Mouse (Mus musculus) hindbrain, embryonic 16.5 days (tissue): ENCODE data around the gene Smarcd2. TPM values are rescaled to one million over a fixed set of nuclear protein-coding genes. Genes with fewer than 3 reads are reported as not detected.

Experiments used
- ATAC-seq: fragments of 200-750 bp; cut with Nextera tagmentation; 2 replicates; pipeline ENCODE4 v1.8.0; 2017; ENCODE audit warnings: moderate TSS enrichment, moderate library complexity
- H3K27ac ChIP-seq: fragments of 300-500 bp; sonication (generic); 2 replicates; pipeline ENCODE4 v1.5.1; 2014; ENCODE audit warnings: low read depth, mild to moderate bottlenecking, control low read depth, low read length, moderate library complexity
- H3K27me3 ChIP-seq: fragments of 300-500 bp; sonication (generic); replicated peaks from 2 replicates; pipeline ENCODE4 v1.6.1; 2014; ENCODE audit warnings: low read length; ENCODE audit not compliant: control insufficient read depth, insufficient read depth
- H3K36me3 ChIP-seq: fragments of 300-500 bp; sonication (generic); 2 replicates; pipeline ENCODE4 v1.6.1; 2014; ENCODE audit warnings: mild to moderate bottlenecking, low read length, moderate library complexity, mixed read lengths; ENCODE audit not compliant: control insufficient read depth, insufficient read depth
- H3K4me1 ChIP-seq: fragments of 300-500 bp; sonication (generic); 2 replicates; pipeline ENCODE4 v1.6.1; 2014; ENCODE audit warnings: low read depth, low read length; ENCODE audit not compliant: control insufficient read depth, insufficient read depth
- H3K4me2 ChIP-seq: fragments of 300-500 bp; sonication (generic); 2 replicates; pipeline ENCODE4 v1.6.1; 2014; ENCODE audit warnings: mild to moderate bottlenecking, low read length, control low read depth, moderate library complexity
- H3K4me3 ChIP-seq: fragments of 300-500 bp; sonication (generic); 2 replicates; pipeline ENCODE4 v1.5.1; 2014; ENCODE audit warnings: mild to moderate bottlenecking, low read length, control low read depth, moderate library complexity
- H3K9ac ChIP-seq: fragments of 300-500 bp; sonication (generic); 2 replicates; pipeline ENCODE4 v1.6.1; 2014; ENCODE audit warnings: low read depth, mild to moderate bottlenecking, control low read depth, low read length, moderate library complexity
- H3K9me3 ChIP-seq: fragments of 300-500 bp; sonication (generic); 2 replicates; pipeline ENCODE4 v1.6.1; 2014; ENCODE audit warnings: mild to moderate bottlenecking, low read length, moderate library complexity; ENCODE audit not compliant: control insufficient read depth
- WGBS: fragments of 180-500 bp; shearing (Covaris S2); extraction: QIAGEN DNeasy Blood & Tissue Kit; methylation state at CpG from one replicate; pipeline ENCODE4 v1.1.7; 2014; 5-methylcytosine and 5-hydroxymethylcytosine counted together
- polyA plus RNA-seq: library from polyadenylated mRNA; unstranded; fragments of >200 nt; fragmentation: Nextera tagmentation; extraction: Ambion mirVana; gene quantifications from 2 replicates; pipeline ENCODE4 v1.2.1, GENCODE M21; 2015

Smarcd2 gene
- 9.6 and 11.2 TPM in 2 replicates for polyA plus RNA-seq

DNA sequence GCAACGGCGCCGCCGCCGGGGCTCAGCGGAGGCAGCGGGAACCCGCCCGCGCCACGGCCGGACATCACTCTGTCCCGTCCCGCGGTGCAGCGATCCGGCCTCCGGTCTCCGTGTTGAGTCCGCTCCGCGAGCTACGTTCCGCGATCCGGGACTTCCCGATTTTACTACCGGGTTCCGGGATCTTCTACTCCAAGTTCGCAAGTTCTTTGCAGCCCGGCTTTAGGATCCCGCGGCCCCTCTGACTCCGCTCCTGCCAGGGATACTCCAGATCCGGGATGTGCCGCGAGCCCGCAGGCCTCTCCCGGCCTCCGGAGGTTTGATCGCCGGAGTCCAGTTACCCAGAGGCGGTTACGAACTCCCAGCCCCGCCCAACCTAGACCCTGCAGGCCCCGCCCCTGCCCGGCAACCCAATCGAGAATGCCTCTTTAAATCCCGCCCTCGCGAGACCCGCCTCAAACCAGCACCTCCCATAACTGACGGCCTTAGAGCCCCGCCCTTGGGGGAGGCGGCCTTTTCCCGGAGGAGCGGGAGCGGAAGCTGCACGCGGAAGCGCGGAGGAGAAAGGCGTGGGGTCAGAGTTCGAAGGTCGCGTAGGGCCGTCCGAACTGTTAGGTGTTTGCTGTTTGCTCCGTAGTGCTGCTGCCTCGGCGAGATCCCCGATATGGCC, at the start of gene Smarcd2:
Smarcd2 (minus strand) TSS at position 329 of the 667 bp plus-strand sequence.
- peak; percentile 94 for ATAC-seq
- WGBS = under 1% methylated on average over 67 of the region's 72 CpGs
- Histone ChIP-seq H3K4me2 (peak within 1 kb of the TSS; percentile 85), H3K9ac (peak within 1 kb of the TSS; percentile 95), H3K27ac (peak within 1 kb of the TSS; percentile 88), H3K36me3 (no peaks in the 10 kb centered on the region), H3K4me3 (peak within 1 kb of the TSS; percentile 95), H3K27me3 (no peaks in the 10 kb centered on the region), H3K9me3 (no peaks in the 10 kb centered on the region), H3K4me1 (peaks cover 26% of the 10 kb centered on the region)

GRCm38 (mm10) chr11:106318406-106319366, 45.9 kb upstream of the Smarcd2 start:
- 79% methylated on average over 21 of the region's 21 CpGs for WGBS
- Histone ChIP-seq H3K27ac (no peak overlapping the region), H3K4me2 (no peak overlapping the region), H3K9ac (no peak overlapping the region), H3K36me3 (no peaks in the 10 kb centered on the region), H3K4me3 (no peak overlapping the region), H3K27me3 (no peaks in the 10 kb centered on the region), H3K9me3 (no peaks in the 10 kb centered on the region), H3K4me1 (no peaks in the 10 kb centered on the region)
- ATAC-seq = no peak

GRCm38 (mm10) chr11:106317801-106318200, 45.0 kb upstream of the Smarcd2 start:
- no peak overlapping the region for H3K4me2 ChIP-seq
- H3K4me1 ChIP-seq = no peaks in the 10 kb centered on the region
- H3K36me3 ChIP-seq = no peaks in the 10 kb centered on the region
- no peaks in the 10 kb centered on the region for H3K9me3 ChIP-seq
- no peak overlapping the region for H3K27ac ChIP-seq
- no peak overlapping the region for H3K4me3 ChIP-seq
- no peak overlapping the region for H3K9ac ChIP-seq
- whole genome bisulfite sequencing = 84% methylated on average over 7 of the region's 7 CpGs
- no peaks in the 10 kb centered on the region for H3K27me3 ChIP-seq
- no peak for ATAC-seq

DNA sequence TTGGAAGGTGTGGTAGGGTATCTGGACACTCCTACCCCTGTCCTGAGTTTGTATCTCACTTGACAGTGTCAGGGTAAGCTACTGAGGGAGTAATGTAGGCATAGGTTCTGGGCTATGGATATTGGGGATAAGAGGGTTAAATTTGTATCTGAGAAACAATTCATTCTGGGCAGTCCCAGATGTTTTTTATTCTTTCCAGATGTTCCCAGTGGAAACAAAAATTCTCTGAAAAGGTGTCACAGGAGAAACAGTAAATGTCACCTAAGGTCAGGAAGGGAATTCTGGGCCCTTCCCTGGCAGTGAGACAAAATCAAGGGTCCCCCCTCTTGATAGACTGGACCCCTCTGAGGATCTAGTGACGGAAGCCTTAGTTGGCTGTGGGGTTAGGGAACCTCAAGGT, 43.6 kb upstream of the Smarcd2 start:
- H3K9me3 ChIP-seq = no peaks in the 10 kb centered on the region
- H3K4me1 ChIP-seq = no peaks in the 10 kb centered on the region
- ATAC-seq = no peak
- H3K27me3 ChIP-seq = no peaks in the 10 kb centered on the region
- no peak overlapping the region for H3K4me2 ChIP-seq
- WGBS = 76% methylated on average over 1 of the region's 1 CpGs
- no peaks in the 10 kb centered on the region for H3K36me3 ChIP-seq
- H3K27ac ChIP-seq = no peak overlapping the region
- H3K9ac ChIP-seq = no peak overlapping the region
- no peak overlapping the region for H3K4me3 ChIP-seq

DNA sequence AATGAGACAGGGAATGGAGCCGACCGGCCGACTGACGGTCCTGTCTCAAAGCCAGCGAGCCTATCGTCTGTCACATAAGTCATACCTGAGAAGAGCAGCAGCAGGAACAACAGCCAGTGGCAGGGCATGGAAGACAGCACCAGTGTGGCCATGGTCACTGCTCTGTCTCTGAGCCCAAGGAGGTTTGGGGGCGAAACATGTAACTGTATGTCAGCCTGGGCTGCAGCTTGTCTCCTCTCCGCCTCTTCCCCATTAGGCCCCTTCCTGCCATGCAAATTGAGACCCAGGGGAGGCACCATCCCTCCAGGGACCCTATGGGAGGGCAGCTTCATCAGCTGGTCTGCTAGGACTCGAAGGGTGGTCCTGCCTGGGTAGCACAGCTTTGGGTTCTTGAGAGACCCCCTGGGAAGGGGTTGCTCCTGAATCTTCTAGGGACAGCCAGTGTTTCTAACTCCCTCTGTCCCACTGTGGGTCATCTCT, 41.6 kb upstream of the Smarcd2 start, which contains the start of gene Cd79b:
Cd79b (minus strand) TSS at position 430 of the 480 bp plus-strand sequence.
- ATAC-seq = no peak
- Histone ChIP-seq H3K4me1 (no peaks in the 10 kb centered on the region), H3K9ac (no peak within 1 kb of the TSS), H3K36me3 (no peaks in the 10 kb centered on the region), H3K27me3 (no peaks in the 10 kb centered on the region), H3K4me2 (no peak within 1 kb of the TSS), H3K27ac (no peak within 1 kb of the TSS), H3K9me3 (no peaks in the 10 kb centered on the region), H3K4me3 (no peak within 1 kb of the TSS)
- WGBS = 77% methylated on average over 9 of the region's 9 CpGs

DNA sequence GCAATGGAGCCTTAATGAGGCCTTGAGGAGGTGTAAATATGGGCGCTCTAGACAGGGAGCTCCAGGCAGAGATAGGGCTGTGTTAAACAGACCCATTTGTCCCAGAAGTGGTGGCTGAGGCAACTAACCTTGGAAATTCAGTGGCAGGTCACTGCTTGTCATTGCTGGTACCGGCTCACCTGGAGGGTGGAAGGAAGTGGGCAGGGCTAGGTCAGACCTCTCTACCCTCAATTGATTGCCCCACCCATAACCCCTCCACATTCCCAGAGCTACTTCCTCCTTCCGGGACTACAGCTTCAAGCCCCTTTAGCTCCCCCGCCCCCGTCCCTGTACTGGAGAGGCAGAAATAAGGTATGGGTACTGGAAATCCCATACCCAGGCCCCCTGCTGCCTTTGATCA, 40.8 kb upstream of the Smarcd2 start:
- no peak overlapping the region for H3K9ac ChIP-seq
- H3K4me1 ChIP-seq = no peaks in the 10 kb centered on the region
- H3K27ac ChIP-seq = no peak overlapping the region
- 78% methylated on average over 5 of the region's 5 CpGs for WGBS
- no peaks in the 10 kb centered on the region for H3K9me3 ChIP-seq
- H3K27me3 ChIP-seq = no peaks in the 10 kb centered on the region
- no peak overlapping the region for H3K4me2 ChIP-seq
- H3K36me3 ChIP-seq = no peaks in the 10 kb centered on the region
- H3K4me3 ChIP-seq = no peak overlapping the region
- ATAC-seq = no peak

- Histone ChIP-seq H3K9ac (no peak overlapping the region), H3K27ac (no peak overlapping the region), H3K27me3 (no peaks in the 10 kb centered on the region), H3K4me1 (no peaks in the 10 kb centered on the region), H3K36me3 (no peaks in the 10 kb centered on the region), H3K4me3 (no peak overlapping the region), H3K4me2 (no peak overlapping the region), H3K9me3 (no peaks in the 10 kb centered on the region)
- ATAC-seq = no peak
- WGBS = 69% methylated on average over 5 of the region's 5 CpGs
Observed at GRCm38 (mm10) chr11:106310123-106310522, 37.4 kb upstream of the Smarcd2 start.

DNA sequence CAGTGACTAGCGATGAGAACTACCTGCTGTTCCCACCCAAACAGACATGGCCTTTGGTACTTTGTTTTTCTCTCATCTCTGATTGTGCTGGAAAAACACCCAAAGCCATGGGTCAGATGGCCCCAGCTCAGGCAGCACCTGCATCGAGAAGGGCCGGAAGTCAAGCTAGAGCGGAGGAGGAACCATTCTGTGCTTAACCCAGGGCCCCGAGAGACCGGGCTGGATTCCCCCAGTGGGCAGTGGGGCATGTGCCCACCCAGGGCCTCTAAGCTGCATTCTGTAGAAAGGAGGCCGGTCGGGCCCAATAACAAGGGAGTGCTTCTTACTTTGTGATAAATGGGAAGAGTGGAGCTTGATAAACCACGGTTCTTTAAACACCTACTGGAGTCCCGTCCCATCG, 35.4 kb upstream of the Smarcd2 start:
- H3K4me1 ChIP-seq = no peaks in the 10 kb centered on the region
- no peak overlapping the region for H3K4me3 ChIP-seq
- H3K27ac ChIP-seq = no peak overlapping the region
- 84% methylated on average over 11 of the region's 11 CpGs for WGBS
- no peak for ATAC-seq
- H3K9me3 ChIP-seq = no peaks in the 10 kb centered on the region
- no peak overlapping the region for H3K4me2 ChIP-seq
- no peaks in the 10 kb centered on the region for H3K36me3 ChIP-seq
- H3K27me3 ChIP-seq = no peaks in the 10 kb centered on the region
- H3K9ac ChIP-seq = no peak overlapping the region

GRCm38 (mm10) chr11:106307432-106307831, 34.7 kb upstream of the Smarcd2 start:
- no peak overlapping the region for H3K9ac ChIP-seq
- H3K9me3 ChIP-seq = no peaks in the 10 kb centered on the region
- no peak overlapping the region for H3K27ac ChIP-seq
- H3K4me2 ChIP-seq = no peak overlapping the region
- no peaks in the 10 kb centered on the region for H3K4me1 ChIP-seq
- H3K36me3 ChIP-seq = no peaks in the 10 kb centered on the region
- 80% methylated on average over 5 of the region's 5 CpGs for WGBS
- no peaks in the 10 kb centered on the region for H3K27me3 ChIP-seq
- no peak overlapping the region for H3K4me3 ChIP-seq
- ATAC-seq = no peak
